Mouse (Mus musculus) stomach, postnatal 0 days (tissue): ENCODE measurements around the gene Rgs3. TPM values are rescaled to one million over a fixed set of nuclear protein-coding genes. Genes with fewer than 3 reads are reported as not detected.

Experiments
- ATAC-seq: fragments of 200-750 bp; cut with Nextera tagmentation; 2 replicates; pipeline ENCODE4 v1.8.0; 2017; ENCODE audit not compliant: low FRiP score, low TSS enrichment
- DNase-seq: peaks from one replicate; pipeline ENCODE4 v3.0.0-alpha.2; 2016; ENCODE audit warnings: low spot score
- H3K27ac ChIP-seq: fragments of 300-500 bp; sonication (generic); replicated peaks from 2 replicates; pipeline ENCODE4 v1.5.1; 2014; ENCODE audit warnings: mild to moderate bottlenecking, control low read depth
- H3K27me3 ChIP-seq: fragments of 300-500 bp; sonication (generic); 2 replicates; pipeline ENCODE4 v1.6.1; 2014; ENCODE audit warnings: low read length; ENCODE audit not compliant: control insufficient read depth, insufficient read depth
- H3K36me3 ChIP-seq: fragments of 300-500 bp; sonication (generic); 2 replicates; pipeline ENCODE4 v1.6.1; 2014; ENCODE audit warnings: low read length, mixed read lengths; ENCODE audit not compliant: control insufficient read depth, insufficient read depth
- H3K4me1 ChIP-seq: fragments of 300-500 bp; sonication (generic); replicated peaks from 2 replicates; pipeline ENCODE4 v1.6.1; 2014; ENCODE audit warnings: antibody characterized with exemption; ENCODE audit not compliant: control insufficient read depth, insufficient read depth
- H3K4me2 ChIP-seq: fragments of 300-500 bp; sonication (generic); replicated peaks from 2 replicates; pipeline ENCODE4 v1.6.1; 2014; ENCODE audit warnings: low read depth, mild to moderate bottlenecking, control low read depth, moderate library complexity
- H3K4me3 ChIP-seq: fragments of 300-500 bp; sonication (generic); 2 replicates; pipeline ENCODE4 v1.5.1; 2014; ENCODE audit warnings: low read depth, low read length, control low read depth
- H3K9ac ChIP-seq: fragments of 300-500 bp; sonication (generic); 2 replicates; pipeline ENCODE4 v1.6.1; 2014; ENCODE audit warnings: mild to moderate bottlenecking, low read length, control low read depth, mixed read lengths
- H3K9me3 ChIP-seq: fragments of 300-500 bp; sonication (generic); 2 replicates; pipeline ENCODE4 v1.6.1; 2016; ENCODE audit warnings: low read length; ENCODE audit not compliant: control insufficient read depth
- CTCF ChIP-seq: IDR thresholded peaks from 2 replicates; pipeline ENCODE4 v1.5.1; 2016; ENCODE audit warnings: antibody characterized with exemption, low read depth, mild to moderate bottlenecking, moderate library complexity
- EP300 ChIP-seq: optimal IDR thresholded peaks from 2 replicates; pipeline ENCODE3; 2016; ENCODE audit warnings: antibody characterized with exemption
- WGBS: fragments of 180-500 bp; shearing (Covaris S2); extraction: QIAGEN DNeasy Blood & Tissue Kit; methylation state at CpG from one replicate; pipeline ENCODE4 v1.1.7; 2014; 5-methylcytosine and 5-hydroxymethylcytosine counted together
- polyA plus RNA-seq: library from polyadenylated mRNA; unstranded; fragments of >200 nt; fragmentation: Nextera tagmentation; extraction: Ambion mirVana; gene quantifications from 2 replicates; pipeline ENCODE4 v1.2.1, GENCODE M21; 2015

Rgs3 gene
- polyA plus RNA-seq, 1 experiment from 2014 or later = 30.0 TPM

GRCm38 (mm10) chr4:62708084-62708483 lies 148.4 kb downstream of the Rgs3 start:
- Histone ChIP-seq H3K4me1 (peaks cover 5% of the 10 kb centered on the region; the same call in 1 of the 2 replicates), H3K9me3 (no peaks in the 10 kb centered on the region), H3K27me3 (no peaks in the 10 kb centered on the region), H3K4me2 (no peak overlapping the region), H3K4me3 (no peak overlapping the region), H3K27ac (no peak overlapping the region), H3K9ac (no peak overlapping the region), H3K36me3 (peaks cover 6% of the 10 kb centered on the region)
- DNase-seq (no peak), ATAC-seq (no peak)
- TF ChIP-seq EP300 = no peak
- no peak for TF ChIP-seq CTCF
- 88% methylated on average over 7 of the region's 7 CpGs for WGBS

- H3K4me1 ChIP-seq = peaks cover 5% of the 10 kb centered on the region; the same call in 1 of the 2 replicates
- WGBS = 60% methylated on average over 1 of the region's 1 CpGs
- H3K4me3 ChIP-seq = no peak overlapping the region
- DNase-seq = no peak
- H3K4me2 ChIP-seq = no peak overlapping the region
- no peaks in the 10 kb centered on the region for H3K9me3 ChIP-seq
- no peak for ATAC-seq
- no peak overlapping the region for H3K9ac ChIP-seq
- H3K36me3 ChIP-seq = no peaks in the 10 kb centered on the region
- no peaks in the 10 kb centered on the region for H3K27me3 ChIP-seq
- TF ChIP-seq CTCF = no peak
- no peak for TF ChIP-seq EP300
- no peak overlapping the region for H3K27ac ChIP-seq
Measured at GRCm38 (mm10) chr4:62708994-62709393, 149.3 kb downstream of the Rgs3 start.

GRCm38 (mm10) chr4:62709448-62709847 lies 149.8 kb downstream of the Rgs3 start:
- TF ChIP-seq EP300 (no peak), CTCF (no peak)
- Histone ChIP-seq H3K36me3 (no peaks in the 10 kb centered on the region), H3K27ac (no peak overlapping the region), H3K4me3 (no peak overlapping the region), H3K4me1 (peaks cover 5% of the 10 kb centered on the region; the same call in 1 of the 2 replicates), H3K4me2 (no peak overlapping the region), H3K9me3 (no peaks in the 10 kb centered on the region), H3K9ac (no peak overlapping the region), H3K27me3 (no peaks in the 10 kb centered on the region)
- WGBS = 73% methylated on average over 5 of the region's 5 CpGs
- ATAC-seq (no peak), DNase-seq (no peak)

- Histone ChIP-seq H3K9ac (no peak overlapping the region), H3K27me3 (no peaks in the 10 kb centered on the region), H3K27ac (no peak overlapping the region), H3K4me1 (no peaks in the 10 kb centered on the region), H3K4me3 (no peak overlapping the region), H3K4me2 (no peak overlapping the region), H3K9me3 (no peaks in the 10 kb centered on the region), H3K36me3 (no peaks in the 10 kb centered on the region)
- no peak for DNase-seq
- ATAC-seq = no peak
- no peak for TF ChIP-seq EP300
- TF ChIP-seq CTCF = no peak
- WGBS = 83% methylated on average over 7 of the region's 7 CpGs
Measured at GRCm38 (mm10) chr4:62711159-62711558, 151.5 kb downstream of the Rgs3 start.

GRCm38 (mm10) chr4:62711582-62711981 lies 151.9 kb downstream of the Rgs3 start:
- Histone ChIP-seq H3K9ac (no peak overlapping the region), H3K36me3 (no peaks in the 10 kb centered on the region), H3K4me1 (no peaks in the 10 kb centered on the region), H3K4me3 (no peak overlapping the region), H3K4me2 (no peak overlapping the region), H3K27ac (no peak overlapping the region), H3K27me3 (no peaks in the 10 kb centered on the region), H3K9me3 (no peaks in the 10 kb centered on the region)
- 64% methylated on average over 4 of the region's 4 CpGs for WGBS
- ATAC-seq (no peak), DNase-seq (no peak)
- TF ChIP-seq EP300 (no peak), CTCF (no peak)

GRCm38 (mm10) chr4:62720861-62721260 lies 161.2 kb downstream of the Rgs3 start:
- TF ChIP-seq CTCF (no peak), EP300 (no peak)
- no peaks in the 10 kb centered on the region for H3K36me3 ChIP-seq
- H3K27ac ChIP-seq = no peak overlapping the region
- no peak overlapping the region for H3K4me2 ChIP-seq
- H3K9ac ChIP-seq = no peak overlapping the region
- H3K27me3 ChIP-seq = no peaks in the 10 kb centered on the region
- ATAC-seq = no peak
- no peaks in the 10 kb centered on the region for H3K4me1 ChIP-seq
- no peak for DNase-seq
- H3K9me3 ChIP-seq = no peaks in the 10 kb centered on the region
- no peak overlapping the region for H3K4me3 ChIP-seq
